Mouse (Mus musculus): ENCODE results near the gene Kif2c.

The Kif2c gene

GRCm38 (mm10) chr4:117117931-117118330 lies 64.5 kb downstream of the Kif2c start:
- no peak for DNase-seq (ENCODE audit: low read depth)

DNA sequence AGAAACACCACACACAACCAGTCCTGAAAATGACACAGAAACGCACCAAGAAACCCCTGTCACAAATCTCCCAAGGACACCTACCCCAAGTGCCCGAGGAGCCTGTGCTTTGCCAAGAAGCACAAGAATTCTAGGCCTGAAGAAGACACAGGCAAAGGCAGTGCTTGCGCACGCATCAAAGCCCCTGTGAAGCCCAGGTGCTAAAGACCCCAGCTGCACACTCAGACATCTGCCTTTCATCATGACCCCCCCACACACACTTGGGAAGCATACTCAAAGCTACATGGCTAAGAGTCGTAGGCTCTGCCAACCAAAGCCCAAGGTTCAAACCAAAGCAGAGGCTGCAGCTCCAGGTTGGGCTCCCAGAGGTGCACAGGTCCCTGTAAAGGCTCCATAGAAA lies 66.8 kb downstream of the Kif2c start:
- no peak for DNase-seq (ENCODE audit: low read depth)

DNA sequence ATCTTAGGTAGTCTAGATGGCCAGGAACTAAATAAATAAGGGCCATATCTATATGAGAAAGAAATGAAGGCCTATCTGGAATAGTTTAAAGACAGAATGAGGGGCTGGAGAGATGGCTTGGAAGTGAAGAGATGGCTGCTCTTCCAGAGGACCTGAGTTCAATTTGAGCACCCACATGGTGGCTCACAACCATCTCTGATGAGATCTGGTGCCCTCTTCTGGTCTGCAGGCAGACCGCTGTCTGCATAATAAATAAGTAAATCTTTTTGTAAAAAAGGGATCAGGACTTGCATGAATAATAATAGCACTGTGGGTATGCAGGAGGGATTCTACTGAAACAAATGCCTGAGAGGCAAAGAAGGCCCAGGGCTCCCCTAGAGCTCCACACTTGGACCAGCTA lies 69.2 kb downstream of the Kif2c start:
- DNase-seq (ENCODE audit: low read depth) = peak; percentile 22

DNA sequence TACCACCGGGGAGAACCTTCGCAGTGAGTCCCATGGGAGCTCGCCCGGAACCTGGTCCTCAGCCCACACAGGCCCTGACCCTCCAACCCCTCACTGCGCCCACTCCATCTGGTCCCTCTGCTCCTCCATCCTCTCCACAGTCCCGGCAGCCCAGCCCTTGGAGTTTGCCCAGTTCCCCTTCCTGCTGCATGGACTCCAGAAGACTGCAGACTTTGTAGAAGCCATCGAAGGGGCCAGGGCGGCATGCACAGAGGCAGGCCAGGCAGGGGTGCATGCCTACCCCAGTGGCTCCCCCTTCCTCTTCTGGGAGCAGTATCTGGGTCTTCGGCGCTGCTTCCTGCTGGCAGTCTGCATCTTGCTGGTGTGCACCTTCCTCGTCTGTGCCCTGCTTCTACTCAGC lies 71.5 kb downstream of the Kif2c start:
- no peak for DNase-seq (ENCODE audit: low read depth)

DNA sequence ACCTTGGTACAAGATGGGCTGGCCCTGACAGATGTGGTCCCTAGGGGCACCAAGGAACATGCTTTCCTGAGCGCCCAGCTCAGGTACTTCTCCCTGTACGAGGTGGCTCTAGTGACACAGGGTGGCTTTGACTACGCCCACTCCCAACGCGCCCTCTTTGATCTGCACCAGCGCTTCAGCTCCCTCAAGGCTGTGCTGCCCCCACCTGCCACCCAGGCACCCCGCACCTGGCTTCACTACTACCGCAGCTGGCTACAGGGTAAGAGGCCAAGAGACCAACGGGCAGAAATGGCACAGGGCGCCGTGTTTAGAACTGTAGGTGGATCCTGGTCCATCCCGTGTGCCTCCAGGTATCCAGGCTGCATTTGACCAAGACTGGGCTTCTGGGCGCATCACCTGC lies 72.2 kb downstream of the Kif2c start:
- DNase-seq (ENCODE audit: low read depth) = no peak
